ENCODE assay signal across 12 mouse cellular contexts in the genomic region with DNA sequence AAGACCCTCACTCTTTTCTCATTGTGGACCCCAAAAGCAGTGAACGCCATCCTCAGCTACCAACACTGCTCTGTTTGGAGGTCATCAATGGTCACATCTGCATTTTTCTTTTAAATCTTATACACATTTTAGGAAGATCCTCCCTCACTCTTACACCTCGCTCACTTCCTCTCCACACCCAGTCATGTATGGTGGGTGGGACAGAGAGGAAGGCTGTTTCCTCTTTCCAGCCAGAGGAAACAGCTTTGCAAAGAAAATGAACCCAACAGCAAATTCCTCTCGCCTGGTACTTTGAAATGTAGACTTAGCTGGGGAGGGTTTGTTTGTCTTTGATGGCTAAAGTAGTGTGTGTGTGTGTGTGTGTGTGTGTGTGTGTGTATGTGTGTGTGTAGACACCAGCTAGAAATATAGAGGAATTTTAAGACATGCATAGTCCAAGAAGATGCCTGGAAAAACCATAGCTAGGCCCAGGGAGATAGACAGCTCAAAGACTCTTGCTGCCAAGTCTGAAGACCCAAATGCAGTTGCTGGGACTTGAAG. TPM values are rescaled to one million over a fixed set of nuclear protein-coding genes. Genes with fewer than 3 reads are reported as not detected.
DNase-seq lines count a peak whose midpoint lies in the region; ATAC-seq and TF ChIP-seq lines count a peak whose summit lies in the region.
"Had no signal": no experiment of that assay in that cellular context is flagged by ENCODE, and none has a peak within 500 bp of the region (broad histone marks: within the 10 kb centered on the region; RNA-seq: fewer than 3 reads in every experiment).

No protein-coding gene starts in this region.

- H3K36me3 ChIP-seq in kidney, embryonic 15.5 days, result no peaks in the 10 kb centered on the region
- H3K36me3 ChIP-seq in spleen, adult 2 months (ENCODE audit: control insufficient read depth, insufficient read depth, low read length), result no peaks in the 10 kb centered on the region
- H3K36me3 ChIP-seq in hindbrain, embryonic 14.5 days (replicated peaks; ENCODE audit: control insufficient read depth, insufficient read depth), result no peaks in the 10 kb centered on the region
- H3K36me3 ChIP-seq: embryonic facial prominence, embryonic 13.5 days; midbrain, embryonic 10.5 days had no signal

- peaks cover 4% of the 10 kb centered on the region; the same call in 1 of the 2 replicates for H3K4me1 ChIP-seq in kidney, embryonic 15.5 days
- H3K4me1 ChIP-seq in spleen, adult 2 months (ENCODE audit: control insufficient read depth, insufficient read depth, insufficient read length), result peaks cover 40% of the 10 kb centered on the region
- H3K4me1 ChIP-seq in hindbrain, embryonic 14.5 days (replicated peaks; ENCODE audit: control insufficient read depth, insufficient read depth, low read length), result no peaks in the 10 kb centered on the region
- H3K4me1 ChIP-seq: midbrain, embryonic 10.5 days had no signal

- WGBS in kidney, embryonic 15.5 days, result 54% methylated on average over 3 of the region's 3 CpGs
- 10% methylated on average over 3 of the region's 3 CpGs for WGBS in spleen, adult 2 months
- WGBS in hindbrain, embryonic 14.5 days, result 79% methylated on average over 3 of the region's 3 CpGs

- no peaks in the 10 kb centered on the region for H3K27me3 ChIP-seq in kidney, embryonic 15.5 days
- no peaks in the 10 kb centered on the region for H3K27me3 ChIP-seq in spleen, adult 2 months (ENCODE audit: control insufficient read depth, insufficient read depth, low read length)
- no peaks in the 10 kb centered on the region for H3K27me3 ChIP-seq in hindbrain, embryonic 14.5 days (ENCODE audit: control insufficient read depth, insufficient read depth, low read length)
- H3K27me3 ChIP-seq: embryonic facial prominence, embryonic 13.5 days had no signal

- TF ChIP-seq POLR2A in spleen, adult 2 months (IDR thresholded peaks at IDR 0.05; ENCODE audit: low read depth, low read length), result no peak

- no peaks in the 10 kb centered on the region for H3K9me3 ChIP-seq in kidney, embryonic 15.5 days (replicated peaks)
- no peaks in the 10 kb centered on the region for H3K9me3 ChIP-seq in hindbrain, embryonic 14.5 days (ENCODE audit: control insufficient read depth, low read length)
- H3K9me3 ChIP-seq: embryonic facial prominence, embryonic 13.5 days; midbrain, embryonic 10.5 days had no signal

- H3K4me2 ChIP-seq in kidney, embryonic 15.5 days, result no peak overlapping the region
- H3K4me2 ChIP-seq in hindbrain, embryonic 14.5 days (replicated peaks), result no peak overlapping the region
- H3K4me2 ChIP-seq: embryonic facial prominence, embryonic 13.5 days had no signal

- ATAC-seq in kidney, embryonic 15.5 days (replicated peaks; ENCODE audit: low FRiP score), result no peak
- peak; percentile 80 for ATAC-seq in megakaryocyte, adult 5-6 weeks (ENCODE audit: poor library complexity, severe bottlenecking)
- ATAC-seq in hindbrain, embryonic 14.5 days (ENCODE audit: low FRiP score), result no peak
- ATAC-seq: forebrain, embryonic 16.5 days; hindbrain, postnatal 0 days had no signal

- peak overlapping the region; percentile 38 for H3K27ac ChIP-seq in kidney, embryonic 15.5 days
- peak overlapping the region; percentile 78 for H3K27ac ChIP-seq in spleen, adult 2 months (ENCODE audit: insufficient read depth, low read length)
- no peak overlapping the region for H3K27ac ChIP-seq in hindbrain, embryonic 14.5 days
- H3K27ac ChIP-seq: embryonic facial prominence, embryonic 13.5 days; hindbrain, postnatal 0 days; midbrain, embryonic 10.5 days had no signal

- TF ChIP-seq CTCF in spleen, adult 2 months (IDR thresholded peaks at IDR 0.05; ENCODE audit: extremely low read depth, insufficient read depth, insufficient read length, insufficient replicate concordance), result no peak

- no peak overlapping the region for H3K9ac ChIP-seq in kidney, embryonic 15.5 days
- no peak overlapping the region for H3K9ac ChIP-seq in hindbrain, embryonic 14.5 days
- H3K9ac ChIP-seq: embryonic facial prominence, embryonic 13.5 days had no signal

- H3K4me3 ChIP-seq in kidney, embryonic 15.5 days (replicated peaks), result no peak overlapping the region
- H3K4me3 ChIP-seq in spleen, adult 2 months (ENCODE audit: extremely low read depth, insufficient read depth, insufficient read length), result no peak overlapping the region
- no peak overlapping the region for H3K4me3 ChIP-seq in hindbrain, embryonic 14.5 days (replicated peaks; ENCODE audit: low read length)
- H3K4me3 ChIP-seq: embryonic facial prominence, embryonic 13.5 days; midbrain, embryonic 10.5 days had no signal

- DNase-seq in kidney, adult 11 months, result no peak
- peak in 1 of 2 experiments; percentile 50 for DNase-seq in spleen, adult 2 months (ENCODE audit: low read depth in 1 of 2, low spot score in 2 of 2)
- DNase-seq in spleen, adult 18-20 months, result no peak
- DNase-seq in hindbrain, embryonic 14.5 days (ENCODE audit: low spot score), result no peak
- no peak for DNase-seq in urinary bladder, adult 18-20 months (ENCODE audit: low spot score in 2 of 2)
- DNase-seq: cerebellum, postnatal 14 days had no signal

RNA-seq across cellular contexts. Expression of a gene that starts 33.2 kb away (rescaled TPM):
- polyA plus RNA-seq in kidney, embryonic 15.5 days (2015; fragmentation: Nextera tagmentation; extraction: Ambion mirVana), result 34.8 and 36.4 TPM in 2 replicates
- polyA plus RNA-seq in spleen, adult 2 months (2012; rRNA removed), result 22.1 and 26.6 TPM in 2 replicates
- 51.4 and 51.8 TPM in 2 replicates for total RNA-seq in megakaryocyte, adult 5-6 weeks (2015)
- 36.6 and 37.1 TPM in 2 replicates for total RNA-seq in megakaryocyte, adult 5-6 weeks (2017)
- polyA plus RNA-seq in hindbrain, embryonic 14.5 days (2014; fragmentation: Nextera tagmentation; extraction: Ambion mirVana), result 9.4 and 10.8 TPM in 2 replicates
